Mouse (Mus musculus): Measurements from ENCODE around the gene Chchd6.

The Chchd6 gene

GRCm38 (mm10) chr6:89402406-89402805 is 193.0 kb downstream of the Chchd6 start:
- no peak for DNase-seq

- DNase-seq, result no peak
Measured at GRCm38 (mm10) chr6:89399564-89399963, 195.9 kb downstream of the Chchd6 start.

GRCm38 (mm10) chr6:89397919-89398318 is 197.5 kb downstream of the Chchd6 start:
- DNase-seq, result no peak

- no peak for DNase-seq
Measured at GRCm38 (mm10) chr6:89393820-89394219, 201.6 kb downstream of the Chchd6 start.

GRCm38 (mm10) chr6:89392213-89392612 is 203.2 kb downstream of the Chchd6 start:
- DNase-seq, result no peak

GRCm38 (mm10) chr6:89389771-89390170 is 205.7 kb downstream of the Chchd6 start:
- no peak for DNase-seq

- no peak for DNase-seq
Measured at GRCm38 (mm10) chr6:89386956-89387355, 208.5 kb downstream of the Chchd6 start.

GRCm38 (mm10) chr6:89384699-89385098 is 210.8 kb downstream of the Chchd6 start:
- no peak for DNase-seq

GRCm38 (mm10) chr6:89381851-89382250 is 213.6 kb downstream of the Chchd6 start:
- DNase-seq, result no peak

GRCm38 (mm10) chr6:89381172-89381571 is 214.3 kb downstream of the Chchd6 start:
- no peak for DNase-seq

- no peak for DNase-seq
Measured at GRCm38 (mm10) chr6:89380751-89381150, 214.7 kb downstream of the Chchd6 start.

- DNase-seq, result no peak
Measured at GRCm38 (mm10) chr6:89378264-89378663, 217.2 kb downstream of the Chchd6 start.

GRCm38 (mm10) chr6:89368812-89369211 is 226.6 kb downstream of the Chchd6 start:
- DNase-seq, result no peak

- DNase-seq, result no peak
Measured at GRCm38 (mm10) chr6:89364342-89364741, 231.1 kb downstream of the Chchd6 start.

- no peak for DNase-seq
Measured at GRCm38 (mm10) chr6:89363107-89363451, 232.4 kb downstream of the Chchd6 start.

GRCm38 (mm10) chr6:89362281-89363106 is 233.0 kb downstream of the Chchd6 start, which contains the start of gene Plxna1:
Gene Plxna1 (minus strand): TSS chr6:89362620.
- peak; percentile 81 for DNase-seq

GRCm38 (mm10) chr6:89361418-89362280 is 233.8 kb downstream of the Chchd6 start:
- DNase-seq, result peak; percentile 66

- DNase-seq, result no peak
Measured at GRCm38 (mm10) chr6:89360709-89361417, 234.6 kb downstream of the Chchd6 start.

- DNase-seq, result peak; percentile 53
Measured at GRCm38 (mm10) chr6:89359771-89360708, 235.4 kb downstream of the Chchd6 start.

- no peak for DNase-seq
Measured at GRCm38 (mm10) chr6:89359192-89359591, 236.3 kb downstream of the Chchd6 start.

- DNase-seq, result peak; percentile 27
Measured at GRCm38 (mm10) chr6:89355661-89356060, 239.8 kb downstream of the Chchd6 start.

- DNase-seq, result peak; percentile 23
Measured at GRCm38 (mm10) chr6:89354726-89355125, 240.7 kb downstream of the Chchd6 start.
